Mouse (Mus musculus) cortical plate, adult 2 months (tissue): ENCODE data around the gene Arhgap22.

Source experiments
- CTCF ChIP-seq: fragments of 200-500 bp; IDR thresholded peaks from 2 replicates; pipeline ENCODE4 v1.5.1; 2011; ENCODE audit warnings: mild to moderate bottlenecking, control low read depth, low read length; ENCODE audit not compliant: insufficient read depth; ENCODE audit errors: extremely low read depth
- POLR2A ChIP-seq: fragments of 200-500 bp; IDR thresholded peaks from 2 replicates; pipeline ENCODE4 v1.6.1; 2011; ENCODE audit warnings: mild to moderate bottlenecking, low read length, control low read depth; ENCODE audit not compliant: insufficient read depth; ENCODE audit errors: extremely low read depth

DNA sequence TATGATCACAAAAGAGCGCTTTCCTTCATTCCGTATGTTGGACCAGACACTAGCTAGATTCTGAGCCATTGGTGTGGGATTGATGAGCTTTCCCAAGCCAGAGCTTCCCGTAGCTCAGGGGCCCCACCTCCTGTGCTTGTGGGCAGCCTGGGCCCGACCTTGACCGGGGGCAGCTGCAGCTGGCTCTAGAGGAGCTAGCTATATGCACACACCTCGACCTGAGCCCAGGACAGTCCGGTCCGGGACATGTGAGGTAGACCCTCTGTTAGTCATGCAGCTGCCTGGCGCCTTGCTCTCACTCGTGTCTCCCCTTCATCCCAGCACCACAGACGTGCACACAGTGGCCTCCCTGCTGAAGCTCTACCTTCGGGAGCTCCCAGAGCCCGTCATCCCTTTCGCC, 148.3 kb downstream of the Arhgap22 start:
- no peak for TF ChIP-seq POLR2A
- no peak for TF ChIP-seq CTCF
